Mouse (Mus musculus): ENCODE data around the gene Pde1c. TPM values are rescaled to one million over a fixed set of nuclear protein-coding genes. Genes with fewer than 3 reads are reported as not detected.

The Pde1c gene
- polyA plus RNA-seq, 1 experiment from 2014 or later = 1.6 TPM

- H3K4me3 ChIP-seq (ENCODE audit: inconsistent target) = no peak overlapping the region
- 83% methylated on average over 5 of the region's 5 CpGs for WGBS (ENCODE audit: missing documents)
Observed at GRCm38 (mm10) chr6:56044270-56044669, 524.6 kb downstream of the Pde1c start.

GRCm38 (mm10) chr6:56039476-56040055, 529.3 kb downstream of the Pde1c start:
- no peak overlapping the region for H3K4me3 ChIP-seq (ENCODE audit: inconsistent target)
- H3K79me2 ChIP-seq (ENCODE audit: inconsistent target) = no peaks in the 10 kb centered on the region
- no peak overlapping the region for H3K27ac ChIP-seq
- WGBS (ENCODE audit: missing documents) = 74% methylated on average over 4 of the region's 4 CpGs
- H3K36me3 ChIP-seq (ENCODE audit: inconsistent target) = no peaks in the 10 kb centered on the region

More at GRCm38 (mm10) chr6:56044270-56044669, 524.6 kb downstream of the Pde1c start:
- no peaks in the 10 kb centered on the region for H3K36me3 ChIP-seq (ENCODE audit: inconsistent target)
- no peaks in the 10 kb centered on the region for H3K79me2 ChIP-seq (ENCODE audit: inconsistent target)
- H3K27ac ChIP-seq = no peak overlapping the region

GRCm38 (mm10) chr6:56035054-56035453, 533.8 kb downstream of the Pde1c start:
- WGBS (ENCODE audit: missing documents) = 80% methylated on average over 10 of the region's 10 CpGs
- H3K27ac ChIP-seq = no peak overlapping the region
- H3K36me3 ChIP-seq (ENCODE audit: inconsistent target) = no peaks in the 10 kb centered on the region
- H3K4me3 ChIP-seq (ENCODE audit: inconsistent target) = no peak overlapping the region
- no peaks in the 10 kb centered on the region for H3K79me2 ChIP-seq (ENCODE audit: inconsistent target)

GRCm38 (mm10) chr6:56032231-56032630, 536.7 kb downstream of the Pde1c start:
- 76% methylated on average over 2 of the region's 2 CpGs for WGBS (ENCODE audit: missing documents)
- H3K4me3 ChIP-seq (ENCODE audit: inconsistent target) = no peak overlapping the region
- no peak overlapping the region for H3K27ac ChIP-seq
- no peaks in the 10 kb centered on the region for H3K79me2 ChIP-seq (ENCODE audit: inconsistent target)
- no peaks in the 10 kb centered on the region for H3K36me3 ChIP-seq (ENCODE audit: inconsistent target)

GRCm38 (mm10) chr6:56029986-56030385, 538.9 kb downstream of the Pde1c start:
- Histone ChIP-seq H3K4me3 (ENCODE audit: inconsistent target) (no peak overlapping the region), H3K36me3 (ENCODE audit: inconsistent target) (no peaks in the 10 kb centered on the region), H3K27ac (no peak overlapping the region), H3K79me2 (ENCODE audit: inconsistent target) (no peaks in the 10 kb centered on the region)
- 72% methylated on average over 5 of the region's 5 CpGs for WGBS (ENCODE audit: missing documents)

GRCm38 (mm10) chr6:56027966-56028365, 540.9 kb downstream of the Pde1c start:
- WGBS (ENCODE audit: missing documents) = 84% methylated on average over 5 of the region's 5 CpGs
- no peak overlapping the region for H3K4me3 ChIP-seq (ENCODE audit: inconsistent target)
- no peak overlapping the region for H3K27ac ChIP-seq
- no peaks in the 10 kb centered on the region for H3K79me2 ChIP-seq (ENCODE audit: inconsistent target)
- H3K36me3 ChIP-seq (ENCODE audit: inconsistent target) = no peaks in the 10 kb centered on the region

GRCm38 (mm10) chr6:56027318-56027717, 541.6 kb downstream of the Pde1c start:
- Histone ChIP-seq H3K79me2 (ENCODE audit: inconsistent target) (no peaks in the 10 kb centered on the region), H3K4me3 (ENCODE audit: inconsistent target) (no peak overlapping the region), H3K36me3 (ENCODE audit: inconsistent target) (no peaks in the 10 kb centered on the region), H3K27ac (no peak overlapping the region)
- WGBS (ENCODE audit: missing documents) = 47% methylated on average over 6 of the region's 6 CpGs

- WGBS (ENCODE audit: missing documents) = 74% methylated on average over 2 of the region's 2 CpGs
- Histone ChIP-seq H3K27ac (no peak overlapping the region), H3K4me3 (ENCODE audit: inconsistent target) (no peak overlapping the region), H3K36me3 (ENCODE audit: inconsistent target) (no peaks in the 10 kb centered on the region), H3K79me2 (ENCODE audit: inconsistent target) (no peaks in the 10 kb centered on the region)
Observed at GRCm38 (mm10) chr6:56025533-56025932, 543.4 kb downstream of the Pde1c start.

Other genes starting within 250 kb of the Pde1c start
- gene Lsm5, start 135.6 kb upstream of the Pde1c start, polyA plus RNA-seq (2018) = 28.8 to 54.4 TPM (median 39.2 TPM) in 3 replicates
- 11.5 to 18.4 TPM (median 12.3 TPM) in 3 replicates for gene Avl9, start 145.8 kb upstream of the Pde1c start, polyA plus RNA-seq (2018)
- 21.0 to 33.2 TPM (median 27.7 TPM) in 3 replicates for gene Kbtbd2, start 228.7 kb upstream of the Pde1c start, polyA plus RNA-seq (2018)